25 mouse cellular contexts compared by ENCODE assay signal in genomic region chr10:53235381-53235780, GRCm38 (mm10).
"Had no signal": no experiment of that assay in that cellular context is flagged by ENCODE, and none has a peak within 500 bp of the region (broad histone marks: within the 10 kb centered on the region; RNA-seq: fewer than 3 reads in every experiment).

No protein-coding gene starts in this region.

- H3K9me3 ChIP-seq: heart, embryonic 10.5 days; heart, embryonic 13.5 days; heart, embryonic 15.5 days; hindbrain, embryonic 13.5 days; hindbrain, embryonic 15.5 days; kidney, embryonic 15.5 days; limb, embryonic 12.5 days; limb, embryonic 15.5 days; liver, embryonic 12.5 days had no signal

- H3K36me3 ChIP-seq: heart, embryonic 10.5 days; heart, embryonic 13.5 days; heart, embryonic 15.5 days; hindbrain, embryonic 13.5 days; hindbrain, embryonic 15.5 days; kidney, embryonic 15.5 days; limb, embryonic 12.5 days; limb, embryonic 15.5 days; liver, embryonic 12.5 days had no signal

- H3K9ac ChIP-seq: heart, embryonic 13.5 days; heart, embryonic 15.5 days; hindbrain, embryonic 13.5 days; hindbrain, embryonic 15.5 days; kidney, embryonic 15.5 days; limb, embryonic 12.5 days; limb, embryonic 15.5 days; liver, embryonic 12.5 days; liver, embryonic 14.5 days had no signal

- H3K27ac ChIP-seq: heart, embryonic 10.5 days; heart, embryonic 13.5 days; heart, embryonic 15.5 days; hindbrain, embryonic 13.5 days; hindbrain, embryonic 15.5 days; hindbrain, postnatal 0 days; kidney, embryonic 15.5 days; kidney, postnatal 0 days; limb, embryonic 12.5 days; limb, embryonic 15.5 days; liver, embryonic 12.5 days; liver, embryonic 14.5 days had no signal

- H3K4me2 ChIP-seq: heart, embryonic 13.5 days; heart, embryonic 15.5 days; hindbrain, embryonic 13.5 days; hindbrain, embryonic 15.5 days; kidney, embryonic 15.5 days; limb, embryonic 12.5 days; limb, embryonic 15.5 days; liver, embryonic 12.5 days had no signal

- H3K27me3 ChIP-seq: heart, embryonic 13.5 days; heart, embryonic 15.5 days; hindbrain, embryonic 13.5 days; hindbrain, embryonic 15.5 days; kidney, embryonic 15.5 days; limb, embryonic 12.5 days; limb, embryonic 15.5 days; liver, embryonic 12.5 days had no signal

- ATAC-seq: hindbrain, postnatal 0 days; intestine, postnatal 0 days had no signal

- DNase-seq: gastrocnemius, postnatal 14 days; gastrocnemius, postnatal 36 days; heart, adult 18-20 months; heart, postnatal 14 days; heart, postnatal 36 days; kidney, adult 18-20 months; kidney, adult 8-10 months; kidney, postnatal 14 days; kidney, postnatal 36 days; layer of hippocampus, adult 9-11 months; layer of hippocampus, postnatal 36 days; left cerebral cortex, postnatal 4 days had no signal

- H3K4me1 ChIP-seq: heart, embryonic 10.5 days; heart, embryonic 13.5 days; hindbrain, embryonic 13.5 days; hindbrain, embryonic 15.5 days; kidney, embryonic 15.5 days; limb, embryonic 12.5 days; limb, embryonic 15.5 days had no signal

- H3K4me3 ChIP-seq: heart, embryonic 10.5 days; heart, embryonic 13.5 days; heart, embryonic 15.5 days; hindbrain, embryonic 13.5 days; hindbrain, embryonic 15.5 days; kidney, embryonic 15.5 days; limb, embryonic 12.5 days; limb, embryonic 15.5 days; liver, embryonic 12.5 days had no signal
